24 mouse cellular contexts compared by ENCODE assay signal in the genomic region with DNA sequence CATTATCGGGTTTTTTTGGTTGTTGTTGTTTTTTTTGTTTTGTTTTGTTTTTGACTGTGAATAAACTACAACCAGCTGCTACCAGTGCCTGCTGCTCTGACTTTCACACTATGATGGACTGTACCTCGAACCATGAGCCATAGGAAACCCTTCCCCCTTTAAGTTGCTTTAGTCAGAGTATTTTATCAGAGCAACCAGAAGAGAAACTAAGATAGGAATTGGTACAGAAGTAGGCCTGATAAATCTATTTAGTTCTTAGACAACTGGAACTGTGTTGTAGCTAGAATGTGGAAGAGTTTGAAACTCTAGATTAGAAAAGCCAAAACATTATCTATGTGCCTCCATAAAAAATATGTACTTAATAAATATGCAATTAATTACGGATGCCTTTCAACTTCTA.
"Had no signal": no experiment of that assay in that cellular context is flagged by ENCODE, and none has a peak within 500 bp of the region (broad histone marks: within the 10 kb centered on the region; RNA-seq: fewer than 3 reads in every experiment).

No protein-coding gene starts in this region.

- H3K27ac ChIP-seq: heart, adult 2 months; heart, embryonic 10.5 days; hindbrain, embryonic 10.5 days; hindbrain, embryonic 12.5 days; hindbrain, embryonic 14.5 days; intestine, embryonic 15.5 days; layer of hippocampus, adult 2 months; left cerebral cortex, adult 2 months; limb, embryonic 10.5 days; limb, embryonic 12.5 days had no signal

- DNase-seq: gastrocnemius, postnatal 14 days; gastrocnemius, postnatal 36 days; heart, adult 11 months; heart, adult 2 months; heart, postnatal 10 days; heart, postnatal 4 days; kidney, adult 18-20 months; kidney, adult 8-10 months; kidney, postnatal 10 days; kidney, postnatal 25 days; kidney, postnatal 4 days had no signal

- H3K36me3 ChIP-seq: intestine, embryonic 15.5 days had no signal

- H3K27me3 ChIP-seq: heart, embryonic 12.5 days; hindbrain, embryonic 12.5 days; intestine, embryonic 15.5 days; limb, embryonic 12.5 days had no signal

- ATAC-seq: hindbrain, embryonic 16.5 days; inflammation-experienced regulatory T-cells, adult 6 months; intestine, embryonic 15.5 days; intestine, postnatal 0 days had no signal

- H3K4me3 ChIP-seq: heart, adult 2 months; heart, embryonic 10.5 days; heart, embryonic 12.5 days; hindbrain, embryonic 10.5 days; hindbrain, embryonic 12.5 days; intestine, embryonic 15.5 days; layer of hippocampus, adult 2 months; left cerebral cortex, adult 2 months; limb, embryonic 10.5 days; limb, embryonic 12.5 days had no signal

- H3K9me3 ChIP-seq: heart, embryonic 10.5 days; hindbrain, embryonic 12.5 days; intestine, embryonic 15.5 days; limb, embryonic 10.5 days had no signal

- H3K4me2 ChIP-seq: heart, embryonic 12.5 days; hindbrain, embryonic 12.5 days; hindbrain, embryonic 14.5 days; intestine, embryonic 15.5 days; limb, embryonic 12.5 days had no signal

- H3K4me1 ChIP-seq: heart, embryonic 10.5 days; heart, embryonic 12.5 days; hindbrain, embryonic 10.5 days; hindbrain, embryonic 12.5 days; intestine, embryonic 15.5 days; limb, embryonic 10.5 days; limb, embryonic 12.5 days had no signal

- H3K9ac ChIP-seq: heart, embryonic 12.5 days; hindbrain, embryonic 12.5 days; hindbrain, embryonic 14.5 days; intestine, embryonic 15.5 days; limb, embryonic 12.5 days had no signal
